Mouse (Mus musculus): ENCODE measurements around the gene Zcchc14. TPM values are rescaled to one million over a fixed set of nuclear protein-coding genes. Genes with fewer than 3 reads are reported as not detected.
A peak's percentile ranks its signal among the peaks of the same experiment; 100 is the strongest.

Zcchc14 gene
- total RNA-seq, 4 experiments from 2014 or later = 14.2 to 19.2 (median 15.7) TPM

DNA sequence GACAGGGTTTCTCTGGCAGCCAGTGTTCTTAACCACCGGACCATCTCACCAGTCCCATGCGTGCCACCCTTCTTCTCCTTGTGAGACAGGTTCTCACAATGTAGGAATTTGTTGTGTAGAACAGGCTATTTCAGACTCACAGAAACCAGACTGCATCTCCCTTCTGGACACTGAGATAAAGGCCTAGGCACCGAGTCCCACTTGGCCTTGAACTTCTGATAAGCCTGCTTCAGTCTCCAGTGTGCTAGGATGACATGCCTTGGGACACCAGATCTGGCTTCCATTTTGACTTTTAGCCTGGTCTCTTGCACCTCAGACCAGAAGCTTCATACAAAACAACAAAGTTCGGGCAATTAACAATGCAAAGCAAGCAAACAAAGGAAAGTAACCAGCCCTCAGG, 64.0 kb downstream of the Zcchc14 start:
- DNase-seq (ENCODE audit: low spot score in 2 of 2) = no peak

GRCm38 (mm10) chr8:121585159-121585825, 67.4 kb downstream of the Zcchc14 start:
- peak; percentile 100 for DNase-seq (ENCODE audit: low spot score in 2 of 2)

DNA sequence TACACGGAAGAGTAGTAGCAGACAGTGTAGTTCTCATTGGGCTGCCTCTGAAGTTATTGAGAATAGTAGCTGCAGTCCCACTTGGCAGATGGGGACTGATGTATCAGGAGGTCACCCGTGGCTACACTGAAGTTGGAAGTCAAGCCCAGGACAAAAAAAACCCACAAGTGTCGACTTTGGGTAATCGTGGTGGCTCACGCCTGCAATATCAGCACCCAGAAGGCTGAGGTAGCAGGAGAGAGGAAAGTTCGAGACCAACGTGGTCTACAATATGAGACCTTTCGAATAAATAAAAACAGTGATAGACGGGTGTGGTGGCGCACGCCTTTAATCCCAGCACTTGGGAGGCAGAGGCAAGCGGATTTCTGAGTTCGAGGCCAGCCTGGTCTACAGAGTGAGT, 68.0 kb downstream of the Zcchc14 start:
- no peak for DNase-seq (ENCODE audit: low spot score in 2 of 2)

DNA sequence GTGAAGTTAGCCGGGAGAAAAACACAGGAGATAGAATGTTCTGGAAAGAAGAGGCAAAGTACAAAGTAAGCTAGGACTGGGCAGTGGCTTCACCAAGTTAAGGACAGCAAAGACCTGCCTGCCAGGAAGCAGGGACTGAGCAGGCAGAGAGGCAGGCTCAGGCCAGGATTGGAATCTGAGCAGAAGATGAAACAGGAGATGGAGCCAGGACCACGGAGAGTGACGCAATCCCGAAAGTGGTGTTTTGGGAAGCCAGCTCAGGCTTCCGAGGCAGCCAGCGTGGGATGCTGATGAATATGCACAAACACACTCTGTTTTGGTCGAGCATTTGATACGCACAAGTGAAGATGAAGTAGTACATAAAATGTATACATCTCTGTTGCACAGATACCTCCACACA, 69.0 kb downstream of the Zcchc14 start:
- DNase-seq (ENCODE audit: low spot score in 2 of 2) = peak in 1 of 2 experiments; percentile 70

- no peak for DNase-seq (ENCODE audit: low spot score in 2 of 2)
Observed at GRCm38 (mm10) chr8:121580465-121580864, 72.2 kb downstream of the Zcchc14 start.

DNA sequence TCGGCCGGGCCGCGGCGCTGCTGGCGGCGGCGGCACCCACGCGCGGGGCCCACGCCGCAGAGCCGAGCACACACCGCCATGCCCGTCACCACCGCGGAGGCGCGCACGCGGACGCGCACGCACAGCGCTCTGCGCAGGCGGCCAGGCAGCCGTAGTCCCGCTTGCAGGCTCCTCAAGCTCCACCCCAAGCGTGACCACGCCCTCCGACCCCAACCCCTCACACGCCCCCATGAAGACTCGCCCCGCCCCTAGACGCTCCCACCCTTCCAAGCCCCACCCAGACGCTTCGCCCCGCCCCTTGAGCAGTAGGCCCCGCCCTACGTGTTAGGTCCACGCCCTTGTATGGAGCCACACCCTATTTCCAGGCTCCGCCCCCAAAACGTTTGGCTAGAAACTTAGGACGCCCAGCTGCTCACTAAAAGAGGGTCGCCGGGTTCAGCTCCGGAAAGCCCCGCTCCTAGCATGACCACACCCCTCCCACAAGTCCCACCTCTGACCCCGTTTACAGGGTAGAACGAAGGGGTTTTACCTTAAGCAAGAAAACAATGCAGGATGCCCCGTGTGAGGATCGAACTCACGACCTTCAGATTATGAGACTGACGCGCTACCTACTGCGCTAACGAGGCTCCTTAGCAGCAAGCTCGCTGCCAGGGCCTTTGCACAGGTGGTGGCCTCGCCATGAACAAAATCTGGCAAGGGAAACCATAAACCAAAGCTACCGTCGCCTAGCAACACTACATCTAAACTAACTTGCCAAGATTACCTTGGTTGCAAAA, 73.8 kb downstream of the Zcchc14 start, which contains the start of gene Fbxo31:
Gene Fbxo31 (minus strand): TSS at position 131 of the 776 bp plus-strand sequence.
- peak; percentile 86 to 93 for DNase-seq (ENCODE audit: low spot score in 2 of 2)

DNA sequence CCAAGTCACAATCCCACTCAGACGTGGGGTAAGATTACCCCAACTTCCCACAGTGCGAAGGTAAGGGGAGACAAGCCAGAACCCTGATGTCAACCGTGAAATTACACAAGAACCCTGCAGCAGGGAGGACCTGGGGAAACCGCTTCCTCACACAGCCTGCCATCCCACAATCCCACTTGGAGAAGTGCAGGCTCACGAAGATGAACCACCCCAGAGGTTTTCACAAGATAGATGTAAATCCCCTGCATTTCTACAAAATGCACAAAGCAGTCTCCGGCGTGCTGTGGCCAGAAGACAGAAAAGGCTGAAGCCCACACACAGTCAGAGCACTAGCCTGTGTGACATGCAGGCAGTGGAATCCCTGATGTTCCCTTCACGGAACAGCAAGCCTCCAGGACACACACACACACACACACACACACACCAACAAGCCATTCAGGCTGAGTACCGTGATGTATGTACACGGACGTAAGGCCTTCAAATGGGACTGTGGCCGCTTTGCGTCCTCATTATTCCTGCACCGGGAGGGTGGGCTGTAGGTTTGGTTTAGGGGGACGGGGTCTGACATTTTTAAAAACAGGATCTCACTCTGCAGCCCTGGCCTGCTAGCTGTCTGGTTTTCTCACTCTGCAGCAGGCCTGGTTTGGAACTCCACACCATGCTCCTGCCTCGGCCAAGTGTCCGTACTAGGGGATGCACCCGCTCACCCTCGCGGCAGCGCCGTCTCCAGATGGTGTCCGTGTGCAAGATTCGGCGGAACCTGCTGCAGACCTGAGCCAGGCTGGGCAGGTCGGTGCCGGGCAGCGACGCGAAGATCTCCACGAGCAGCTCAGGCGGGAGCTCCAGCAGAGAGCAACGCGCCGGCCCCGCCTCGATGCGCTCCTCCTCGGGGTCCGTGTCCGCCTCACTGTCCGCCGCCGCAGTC, 74.7 kb downstream of the Zcchc14 start:
- DNase-seq (ENCODE audit: low spot score in 2 of 2) = no peak

DNA sequence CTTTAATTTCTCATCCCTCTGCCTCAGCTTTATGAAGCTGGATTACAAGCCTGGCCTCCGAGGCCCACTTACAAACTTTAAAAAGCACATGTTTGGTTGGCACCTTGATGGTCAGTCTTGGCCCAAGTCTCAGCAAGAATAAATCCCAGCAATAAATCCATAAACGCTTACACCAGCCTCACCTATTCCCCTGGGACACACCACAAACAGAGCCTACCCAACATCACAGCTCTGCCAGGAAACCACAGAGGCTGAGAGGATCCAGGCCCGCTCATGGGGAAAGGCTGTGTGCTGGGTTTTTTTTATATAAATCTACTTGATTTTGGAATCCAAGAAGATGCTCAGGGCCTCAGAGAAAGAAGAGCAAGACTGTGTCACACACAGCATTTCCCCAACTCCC, 77.0 kb downstream of the Zcchc14 start:
- DNase-seq (ENCODE audit: low spot score in 2 of 2) = no peak

GRCm38 (mm10) chr8:121573275-121573674, 79.4 kb downstream of the Zcchc14 start:
- peak; percentile 75 to 83 for DNase-seq (ENCODE audit: low spot score in 2 of 2)

DNA sequence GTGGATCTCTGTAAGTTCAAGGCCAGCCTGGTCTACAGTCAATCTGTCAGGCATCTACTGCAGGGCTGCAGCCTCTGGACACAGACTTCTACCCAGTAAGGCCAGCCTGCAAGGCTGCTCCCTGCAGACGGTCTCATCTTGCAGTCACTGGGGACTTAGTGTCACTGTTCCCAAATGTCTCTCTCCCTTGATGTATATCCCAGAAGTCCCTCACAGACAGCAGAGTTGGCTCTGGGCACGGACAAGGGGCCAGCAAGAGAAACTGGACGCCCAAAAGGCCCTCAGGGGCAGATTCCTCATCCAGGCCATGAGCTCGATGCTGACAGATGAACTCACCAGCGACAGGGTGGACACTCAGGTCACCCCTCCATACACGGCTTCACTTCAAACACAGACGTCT, 80.6 kb downstream of the Zcchc14 start:
- DNase-seq (ENCODE audit: low spot score in 2 of 2) = no peak

DNA sequence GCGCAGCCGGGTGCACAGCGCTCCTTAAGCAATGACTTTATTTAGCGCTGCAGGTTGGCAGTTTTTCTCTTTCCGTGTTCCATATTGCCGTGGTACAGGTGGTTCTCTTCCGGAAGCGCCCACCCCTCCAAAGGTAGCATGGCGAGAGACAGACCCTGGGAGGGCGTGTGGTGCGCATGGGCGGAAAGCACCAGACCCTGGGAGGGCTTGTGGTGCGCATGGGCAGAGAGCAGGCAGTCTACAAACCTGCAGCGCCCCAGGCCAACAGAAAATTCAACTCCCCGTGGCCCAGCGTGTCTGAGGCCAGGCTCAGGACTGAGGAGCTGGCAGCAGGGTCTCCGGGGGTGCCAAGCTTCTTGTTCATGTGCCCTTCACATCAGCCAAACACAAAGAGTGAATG, 81.9 kb downstream of the Zcchc14 start:
- no peak for DNase-seq (ENCODE audit: low spot score in 2 of 2)

GRCm38 (mm10) chr8:121570335-121570734, 82.4 kb downstream of the Zcchc14 start:
- DNase-seq (ENCODE audit: low spot score in 2 of 2) = peak; percentile 59 to 72

DNA sequence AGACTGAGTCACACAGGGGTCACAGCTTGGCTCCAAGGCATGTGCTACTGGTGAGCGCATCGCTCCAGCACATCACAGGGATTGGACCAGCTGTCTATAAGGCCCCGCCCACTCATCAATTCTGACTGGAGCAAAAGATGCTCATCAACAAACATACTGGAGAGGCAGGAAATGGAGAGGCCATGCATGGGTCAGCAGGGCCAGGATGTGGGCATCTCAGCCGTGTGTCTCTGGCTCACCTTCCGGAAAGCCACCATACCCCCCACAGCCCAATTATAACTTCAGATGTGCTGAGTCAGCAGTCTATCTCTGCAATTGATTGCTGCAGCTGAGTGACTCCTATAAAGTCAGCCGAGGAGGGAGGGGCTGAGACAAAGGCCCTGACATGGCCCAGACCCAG, 84.4 kb downstream of the Zcchc14 start:
- DNase-seq (ENCODE audit: low spot score in 2 of 2) = no peak

- no peak for DNase-seq (ENCODE audit: low spot score in 2 of 2)
Observed at GRCm38 (mm10) chr8:121563701-121564100, 89.0 kb downstream of the Zcchc14 start.

- peak; percentile 89 to 92 for DNase-seq (ENCODE audit: low spot score in 2 of 2)
Observed at GRCm38 (mm10) chr8:121562941-121563351, 89.8 kb downstream of the Zcchc14 start.

DNA sequence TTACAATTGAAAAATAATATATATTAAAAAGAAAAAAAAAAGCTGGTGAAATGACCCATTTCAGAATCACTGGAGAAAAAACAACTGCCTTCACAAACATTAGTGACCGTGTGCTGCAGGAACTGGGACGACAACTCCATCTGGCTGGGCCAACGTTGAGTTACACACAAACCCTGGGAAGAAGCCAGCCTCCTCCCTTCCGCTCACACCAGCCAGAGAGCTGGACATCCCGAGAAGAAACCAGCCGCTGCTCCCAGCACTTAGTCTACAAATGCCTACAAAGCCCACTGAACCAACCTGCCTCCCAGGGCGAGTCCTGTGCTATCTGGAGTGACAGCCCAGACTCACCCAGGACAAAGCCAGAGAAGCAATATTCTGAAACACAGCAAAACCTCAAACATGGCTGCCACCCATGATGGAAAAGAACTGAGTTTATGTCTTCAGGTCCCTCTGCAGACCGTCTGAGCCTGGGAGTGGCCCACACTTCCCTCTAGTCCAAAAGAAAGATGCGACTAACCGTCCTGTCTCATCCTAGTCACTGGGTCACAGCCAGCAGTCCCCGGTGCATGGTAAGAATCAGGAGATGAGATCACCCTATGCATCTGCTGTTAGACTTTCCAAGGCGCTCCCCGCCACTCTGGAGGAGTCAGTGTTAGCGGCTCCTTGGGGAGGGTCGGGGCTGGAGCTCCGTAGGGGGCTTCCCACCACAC, 90.9 kb downstream of the Zcchc14 start:
- DNase-seq (ENCODE audit: low spot score in 2 of 2) = peak; percentile 65 to 71

DNA sequence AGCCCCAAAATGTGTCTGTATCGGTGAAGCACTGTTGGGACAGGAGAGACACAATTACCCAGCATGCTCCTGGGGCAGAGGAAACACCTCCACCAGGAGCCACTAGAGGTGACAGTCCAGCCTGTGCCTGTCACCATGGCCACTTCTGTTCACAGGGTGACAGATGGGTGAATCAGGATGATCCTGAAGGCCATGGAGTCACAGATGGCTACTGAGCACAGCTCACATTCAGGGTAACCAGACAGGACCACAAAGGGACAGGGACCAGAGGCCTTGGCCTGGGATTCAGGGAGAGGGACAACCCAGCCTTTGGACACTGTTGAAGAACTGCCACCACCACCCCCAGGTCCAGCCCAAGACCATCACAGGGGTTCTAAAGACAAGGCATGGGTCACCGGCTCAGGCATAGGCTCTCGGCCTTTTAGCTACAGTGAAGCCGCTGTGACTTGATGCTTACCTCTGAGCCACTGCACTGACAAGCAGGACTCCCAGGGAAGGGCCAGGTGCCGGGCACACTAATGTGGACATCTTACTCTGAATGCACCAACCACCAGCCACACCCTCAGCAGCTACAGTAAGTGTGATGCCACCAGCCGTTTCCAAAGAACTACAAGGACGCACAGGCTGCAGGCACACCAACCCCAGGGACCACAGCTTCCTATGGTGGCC, 92.1 kb downstream of the Zcchc14 start:
- no peak for DNase-seq (ENCODE audit: low spot score in 2 of 2)

DNA sequence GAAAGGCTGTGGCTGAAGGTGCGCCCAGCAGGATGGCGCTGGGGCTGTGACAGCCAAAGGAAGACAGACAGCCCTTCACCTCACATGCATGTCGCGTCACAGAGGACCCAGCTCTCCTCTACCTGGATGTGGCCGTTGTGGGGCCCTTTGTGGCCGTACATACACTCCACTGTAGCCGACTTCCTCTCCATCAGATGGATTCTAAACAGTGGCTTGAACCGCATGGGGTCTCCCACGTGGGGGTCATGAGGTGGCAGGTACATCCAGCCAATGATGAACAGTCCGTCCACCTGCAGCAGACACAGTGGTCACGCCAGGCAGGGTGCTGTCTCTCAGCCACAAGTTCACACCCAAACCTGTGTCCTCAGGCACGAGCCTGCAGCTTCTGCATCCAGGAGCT, 92.9 kb downstream of the Zcchc14 start:
- DNase-seq (ENCODE audit: low spot score in 2 of 2) = no peak

GRCm38 (mm10) chr8:121558538-121558937, 94.2 kb downstream of the Zcchc14 start:
- no peak for DNase-seq (ENCODE audit: low spot score in 2 of 2)

- DNase-seq (ENCODE audit: low spot score in 2 of 2) = no peak
Observed at GRCm38 (mm10) chr8:121557746-121558145, 95.0 kb downstream of the Zcchc14 start.

Data from gastrocnemius, adult 8-10 months (tissue).